Mouse (Mus musculus) G1E (cell line): ENCODE measurements around the gene Btnl2. TPM values are rescaled to one million over a fixed set of nuclear protein-coding genes. Genes with fewer than 3 reads are reported as not detected.
A peak's percentile ranks its signal among the peaks of the same experiment; 100 is the strongest.
"Not testable (repeated sequence)": the region's sequence is repeated elsewhere in the genome, so short reads cannot be mapped to it uniquely, and the experiment has no call there.

ENCODE experiments used
- ATAC-seq: 2 replicates; pipeline ENCODE4 v1.8.0; 2016; ENCODE audit warnings: mild to moderate bottlenecking; ENCODE audit not compliant: insufficient number of reproducible peaks, poor library complexity, low FRiP score, severe bottlenecking; ENCODE audit errors: extremely low read depth
- DNase-seq: peaks from one replicate; pipeline ENCODE4 v3.0.0; 2012; ENCODE audit warnings: low spot score
- H3K27me3 ChIP-seq: 2 replicates; pipeline ENCODE4 v1.6.1; 2012; ENCODE audit warnings: mild to moderate bottlenecking, low read length, inconsistent platforms; ENCODE audit not compliant: insufficient read depth
- H3K36me3 ChIP-seq: replicated peaks from 2 replicates; pipeline ENCODE3; 2012; ENCODE audit warnings: mild to moderate bottlenecking, inconsistent platforms
- H3K4me1 ChIP-seq: 2 replicates; pipeline ENCODE4 v1.6.1; 2012; ENCODE audit warnings: low read depth, low read length, inconsistent platforms, mixed read lengths; ENCODE audit not compliant: insufficient read depth
- H3K4me3 ChIP-seq: 2 replicates; pipeline ENCODE4 v1.5.1; 2012; ENCODE audit warnings: low read depth, mild to moderate bottlenecking, inconsistent platforms, low read length, moderate library complexity, mixed read lengths
- H3K9me3 ChIP-seq: replicated peaks from 2 replicates; pipeline ENCODE4 v1.6.1; 2012; ENCODE audit warnings: inconsistent platforms
- CTCF ChIP-seq: IDR thresholded peaks from 2 replicates; pipeline ENCODE4 v1.5.1; 2012; ENCODE audit warnings: low read depth, low read length, inconsistent platforms, mixed read lengths
- GATA1 ChIP-seq: IDR thresholded peaks from 2 replicates; pipeline ENCODE4 v1.6.1; 2012; ENCODE audit warnings: borderline replicate concordance, low read length, inconsistent platforms, mixed read lengths
- GATA2 ChIP-seq: IDR thresholded peaks from 2 replicates; pipeline ENCODE4 v1.6.1; 2012; ENCODE audit warnings: low read depth, low read length, inconsistent platforms, borderline replicate concordance
- POLR2AphosphoS5 ChIP-seq: IDR thresholded peaks from 2 replicates; pipeline ENCODE4 v1.6.1; 2012; ENCODE audit warnings: low read depth, low read length, inconsistent platforms; ENCODE audit not compliant: insufficient replicate concordance
- TAL1 ChIP-seq: conservative IDR thresholded peaks from 2 replicates; pipeline ENCODE4 v1.6.1; 2012; ENCODE audit warnings: low read depth, low read length, inconsistent platforms, mixed read lengths
- polyA plus RNA-seq: library from polyadenylated mRNA; stranded (reverse); fragments of >175 nt; gene quantifications from 2 replicates; pipeline ENCODE4 v1.2.3, GENCODE M21; 2012
- total RNA-seq, 2 experiments: library from RNA; stranded (forward) in 1 of 2; stranded (reverse) in 1 of 2; fragments of 200-1000 nt in 1 of 2; fragments of >200 nt in 1 of 2; fragmentation: Nextera tagmentation in 1 of 2; gene quantifications; 2 replicates each; pipeline ENCODE4 v1.2.3; 2014 to 2017

The Btnl2 gene
- total and polyA plus RNA-seq, 3 experiments = 0.05 TPM; not detected in 2

- Histone ChIP-seq H3K4me1 (no peaks in the 10 kb centered on the region), H3K27me3 (peaks cover 8% of the 10 kb centered on the region; the same call in 1 of the 2 replicates), H3K36me3 (no peaks in the 10 kb centered on the region), H3K4me3 (no peak overlapping the region), H3K9me3 (no peaks in the 10 kb centered on the region)
- ATAC-seq (no peak), DNase-seq (no peak)
- TF ChIP-seq GATA2 (no peak), GATA1 (no peak), CTCF (no peak), TAL1 (no peak), POLR2AphosphoS5 (no peak)
These were observed 44.8 kb upstream of the Btnl2 start for GRCm38 (mm10) chr17:34309683-34310385.

- H3K27me3 ChIP-seq = peaks cover 12% of the 10 kb centered on the region
- H3K4me1 ChIP-seq, H3K36me3 ChIP-seq, H3K9me3 ChIP-seq, ATAC-seq, DNase-seq, H3K4me3 ChIP-seq: not testable (repeated sequence)
These were observed 44.1 kb upstream of the Btnl2 start for GRCm38 (mm10) chr17:34310526-34310925.

- Histone ChIP-seq H3K4me1 (no peaks in the 10 kb centered on the region), H3K27me3 (peaks cover 16% of the 10 kb centered on the region), H3K36me3 (no peaks in the 10 kb centered on the region), H3K9me3 (no peaks in the 10 kb centered on the region), H3K4me3 (no peak overlapping the region)
- DNase-seq (no peak), ATAC-seq (no peak)
- TF ChIP-seq GATA2 = no peak
- no peak for TF ChIP-seq CTCF
- no peak for TF ChIP-seq POLR2AphosphoS5
- no peak for TF ChIP-seq GATA1
- no peak for TF ChIP-seq TAL1
These were observed 42.4 kb upstream of the Btnl2 start for GRCm38 (mm10) chr17:34312185-34312584.

- TF ChIP-seq GATA2 = no peak
- peak; percentile 59 for TF ChIP-seq CTCF
- TF ChIP-seq GATA1 = no peak
- TF ChIP-seq POLR2AphosphoS5 = no peak
- TF ChIP-seq TAL1 = no peak
- H3K4me1 ChIP-seq = no peaks in the 10 kb centered on the region
- DNase-seq = peak; percentile 23
- H3K9me3 ChIP-seq = no peaks in the 10 kb centered on the region
- H3K27me3 ChIP-seq = peaks cover 16% of the 10 kb centered on the region
- no peak overlapping the region for H3K4me3 ChIP-seq
- ATAC-seq = no peak
- H3K36me3 ChIP-seq = no peaks in the 10 kb centered on the region
These were observed 41.2 kb upstream of the Btnl2 start for GRCm38 (mm10) chr17:34313393-34313792.

GRCm38 (mm10) chr17:34314286-34314685 lies 40.3 kb upstream of the Btnl2 start:
- TF ChIP-seq GATA1 (no peak), GATA2 (no peak), TAL1 (no peak), CTCF (no peak), POLR2AphosphoS5 (no peak)
- H3K4me1 ChIP-seq = no peaks in the 10 kb centered on the region
- H3K36me3 ChIP-seq = no peaks in the 10 kb centered on the region
- no peak for DNase-seq
- H3K9me3 ChIP-seq = no peaks in the 10 kb centered on the region
- peaks cover 16% of the 10 kb centered on the region for H3K27me3 ChIP-seq
- ATAC-seq = no peak
- H3K4me3 ChIP-seq = no peak overlapping the region

GRCm38 (mm10) chr17:34315512-34315911 lies 39.1 kb upstream of the Btnl2 start:
- peaks cover 11% of the 10 kb centered on the region for H3K27me3 ChIP-seq
- no peaks in the 10 kb centered on the region for H3K36me3 ChIP-seq
- ATAC-seq = no peak
- H3K4me1 ChIP-seq = no peaks in the 10 kb centered on the region
- TF ChIP-seq GATA2 (no peak), POLR2AphosphoS5 (no peak), CTCF (no peak), TAL1 (no peak), GATA1 (no peak)
- no peaks in the 10 kb centered on the region for H3K9me3 ChIP-seq
- no peak for DNase-seq
- no peak overlapping the region for H3K4me3 ChIP-seq

GRCm38 (mm10) chr17:34316697-34317096 lies 37.9 kb upstream of the Btnl2 start:
- H3K27me3 ChIP-seq = peaks cover 11% of the 10 kb centered on the region

More at GRCm38 (mm10) chr17:34316697-34317096, 37.9 kb upstream of the Btnl2 start:
- Histone ChIP-seq H3K4me3 (no peak overlapping the region), H3K36me3 (no peaks in the 10 kb centered on the region), H3K9me3 (no peaks in the 10 kb centered on the region), H3K4me1 (no peaks in the 10 kb centered on the region)
- no peak for DNase-seq
- TF ChIP-seq CTCF (no peak), GATA1 (no peak), POLR2AphosphoS5 (no peak), TAL1 (no peak), GATA2 (no peak)
- ATAC-seq = no peak
